Mouse (Mus musculus): ENCODE measurements around the gene Slc30a2.
"Not testable (repeated sequence)": the region's sequence is repeated elsewhere in the genome, so short reads cannot be mapped to it uniquely, and the experiment has no call there.

Slc30a2 gene

DNA sequence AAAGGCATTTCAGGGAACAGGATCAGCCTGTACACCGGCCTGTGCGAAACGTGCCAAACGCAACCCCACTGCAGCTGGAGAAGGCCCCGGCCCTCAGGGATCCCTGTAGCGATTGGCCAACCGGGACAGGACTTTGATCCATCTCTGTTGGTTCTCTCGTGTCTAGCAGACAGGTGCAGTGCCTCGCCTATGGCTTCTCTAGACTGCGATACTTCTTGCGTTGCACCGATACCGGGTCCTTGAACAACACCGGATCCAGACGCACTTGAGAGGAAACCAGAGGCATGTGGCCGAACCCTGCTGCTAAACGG, 14.4 kb downstream of the Slc30a2 start:
- DNase-seq (ENCODE audit: low read depth, low spot score) = no peak

DNA sequence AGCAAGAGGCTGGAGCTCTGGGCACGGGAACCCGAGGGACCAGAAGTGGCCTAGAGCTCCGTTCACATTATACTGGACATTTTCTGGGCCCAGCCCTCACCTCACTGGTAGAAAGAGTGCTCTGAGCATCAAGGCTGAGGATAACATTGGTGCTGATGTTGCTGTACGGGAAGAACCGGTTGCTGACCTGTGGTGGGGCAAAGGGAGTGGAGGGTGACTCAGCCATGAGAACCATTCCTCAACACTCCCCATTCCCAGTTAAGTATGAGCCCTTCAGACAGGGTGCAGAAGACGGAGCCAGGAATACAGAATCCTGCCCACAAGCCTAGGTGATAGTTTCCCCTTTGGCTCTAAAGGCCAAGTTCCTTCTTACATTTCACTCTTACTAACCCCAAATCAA, 16.7 kb downstream of the Slc30a2 start:
- DNase-seq (ENCODE audit: low read depth, low spot score) = no peak

GRCm38 (mm10) chr4:134361215-134361614, 18.2 kb downstream of the Slc30a2 start:
- DNase-seq (ENCODE audit: low read depth, low spot score) = no peak

DNA sequence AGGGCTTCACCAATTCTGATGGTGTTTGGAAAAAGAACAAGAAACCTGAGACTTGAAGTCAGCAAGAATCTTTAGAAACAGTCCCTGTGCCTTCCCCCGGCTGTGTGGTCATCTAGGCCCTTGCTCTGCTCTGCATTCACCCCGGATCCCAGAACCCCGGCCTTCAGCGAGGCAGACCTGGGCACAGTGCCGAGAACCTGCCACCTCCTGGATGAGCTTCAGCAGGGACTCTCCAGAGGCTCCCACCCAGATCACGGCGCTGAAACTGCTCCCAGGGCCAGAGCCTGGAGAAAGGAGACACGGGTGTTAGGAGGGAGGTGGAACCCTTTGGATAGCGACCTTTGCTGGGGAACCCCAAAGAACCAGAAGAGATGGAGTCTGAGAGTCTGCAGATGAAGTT, 19.1 kb downstream of the Slc30a2 start:
- DNase-seq (ENCODE audit: low read depth, low spot score) = no peak

DNA sequence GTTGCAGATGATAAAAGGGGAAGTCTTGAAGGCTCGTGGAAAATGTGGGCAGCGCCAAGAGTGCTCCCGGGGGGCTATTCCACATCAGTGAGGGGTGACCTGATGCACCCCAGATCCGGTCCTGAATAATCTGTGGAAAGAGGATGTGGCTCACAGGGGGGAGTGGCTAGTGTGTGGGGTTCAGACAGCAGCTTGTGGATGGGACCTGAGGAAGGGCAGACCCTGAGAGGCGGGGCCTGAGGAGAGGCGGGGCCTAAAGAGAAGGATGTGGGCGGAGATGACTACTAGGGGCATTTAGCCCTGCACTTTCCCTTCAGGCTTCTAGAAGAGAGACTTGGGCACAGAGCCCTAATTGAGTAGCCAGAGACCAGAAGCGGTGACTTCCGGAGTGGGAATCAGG, 19.6 kb downstream of the Slc30a2 start:
- DNase-seq (ENCODE audit: low read depth, low spot score) = peak; percentile 71

GRCm38 (mm10) chr4:134365280-134365679, 22.3 kb downstream of the Slc30a2 start:
- no peak for DNase-seq (ENCODE audit: low read depth, low spot score)

- no peak for DNase-seq (ENCODE audit: low read depth, low spot score)
These were observed 27.8 kb downstream of the Slc30a2 start for GRCm38 (mm10) chr4:134370649-134371221.

DNA sequence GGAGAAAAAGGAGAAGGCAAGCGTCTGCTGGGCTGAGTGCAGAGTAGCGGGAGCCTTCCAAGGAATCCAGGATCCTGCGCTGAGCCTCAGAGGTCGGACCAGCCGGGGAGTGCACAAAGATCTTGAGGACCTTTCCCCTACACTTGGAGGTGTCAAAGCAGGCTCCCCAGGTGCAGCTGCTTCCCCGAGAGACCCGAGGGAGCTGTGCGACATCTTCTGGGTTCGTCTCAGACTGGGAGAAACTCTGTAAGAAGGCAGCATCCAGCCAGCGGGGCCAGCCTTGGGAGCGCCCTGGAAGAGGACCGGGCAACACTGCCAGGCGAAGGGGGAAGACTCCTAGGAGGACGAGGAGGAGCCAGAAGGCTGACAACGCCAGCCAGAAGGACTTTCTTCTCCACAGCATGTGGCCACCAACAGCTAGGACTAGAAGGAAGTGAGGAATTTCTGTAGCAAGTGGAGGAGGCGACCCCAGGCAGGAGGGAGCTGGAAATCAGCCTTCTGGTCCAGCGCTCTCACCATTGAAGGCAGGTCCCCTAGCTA, 28.4 kb downstream of the Slc30a2 start:
- no peak for DNase-seq (ENCODE audit: low read depth, low spot score)

- peak; percentile 83 for DNase-seq (ENCODE audit: low read depth, low spot score)
These were observed 29.3 kb downstream of the Slc30a2 start for GRCm38 (mm10) chr4:134372294-134372747.

GRCm38 (mm10) chr4:134373295-134373694, 30.3 kb downstream of the Slc30a2 start:
- DNase-seq (ENCODE audit: low read depth, low spot score) = no peak

DNA sequence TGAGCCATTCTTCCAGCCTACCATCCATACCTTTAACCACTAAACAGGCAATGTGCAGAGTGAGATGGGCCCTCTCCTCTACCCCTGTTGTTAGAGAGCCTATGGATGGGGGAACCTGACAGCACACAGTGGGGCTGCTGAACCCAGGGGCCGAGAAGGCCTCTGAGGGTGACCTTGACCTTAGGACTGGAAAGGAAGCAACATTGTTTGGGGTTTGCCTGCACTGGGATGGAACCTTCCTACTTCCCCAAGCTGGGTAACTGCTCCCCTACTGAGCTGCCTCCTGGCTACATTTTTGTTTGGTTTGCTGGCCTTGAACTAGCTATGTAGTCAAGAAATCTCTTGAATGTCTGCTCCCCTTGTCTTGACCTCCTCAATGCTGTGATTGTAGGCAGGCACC, 31.3 kb downstream of the Slc30a2 start:
- DNase-seq (ENCODE audit: low read depth, low spot score) = peak; percentile 90

DNA sequence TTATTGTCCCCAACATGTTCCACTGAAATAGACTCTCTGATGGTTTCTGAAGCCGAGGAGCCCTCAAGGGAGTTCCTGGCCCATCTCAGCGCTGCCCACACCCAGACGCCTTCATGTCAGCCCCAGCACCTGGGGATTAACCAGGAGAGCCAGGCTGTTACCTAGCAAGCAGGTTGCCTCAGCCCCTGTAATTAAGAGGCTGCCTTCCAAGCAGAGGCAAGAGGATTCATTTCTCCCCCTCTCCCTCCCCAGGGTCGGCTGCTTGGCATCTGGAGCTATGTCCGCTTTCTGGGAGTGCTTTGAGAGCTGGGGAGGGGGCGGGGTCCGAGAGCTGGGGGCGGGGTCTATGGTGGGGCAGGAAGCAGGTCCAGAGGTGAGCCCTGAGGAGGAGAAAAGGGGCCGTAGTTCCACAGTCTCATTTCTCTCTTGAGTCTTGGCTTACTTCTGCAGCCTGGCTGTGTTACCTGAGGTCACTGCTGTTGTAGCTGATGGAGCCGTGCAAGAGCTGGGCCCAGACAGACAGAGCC, 35.2 kb downstream of the Slc30a2 start:
- peak; percentile 62 for DNase-seq (ENCODE audit: low read depth, low spot score)

- peak; percentile 79 for DNase-seq (ENCODE audit: low read depth, low spot score)
These were observed 36.5 kb downstream of the Slc30a2 start for GRCm38 (mm10) chr4:134379510-134379909.

- not testable (repeated sequence) for DNase-seq (ENCODE audit: low read depth, low spot score)
These were observed 40.8 kb downstream of the Slc30a2 start, which contains the start of gene Extl1 for GRCm38 (mm10) chr4:134383750-134384149. Gene Extl1, minus strand, starts transcription at chr4:134383850.

- DNase-seq (ENCODE audit: low read depth, low spot score) = no peak
These were observed 44.3 kb downstream of the Slc30a2 start for GRCm38 (mm10) chr4:134387268-134387667.

- DNase-seq (ENCODE audit: low read depth, low spot score) = peak; percentile 87
These were observed 45.4 kb downstream of the Slc30a2 start for GRCm38 (mm10) chr4:134388397-134388796.

- peak; percentile 83 for DNase-seq (ENCODE audit: low read depth, low spot score)
These were observed 48.7 kb downstream of the Slc30a2 start for GRCm38 (mm10) chr4:134391636-134392035.

DNA sequence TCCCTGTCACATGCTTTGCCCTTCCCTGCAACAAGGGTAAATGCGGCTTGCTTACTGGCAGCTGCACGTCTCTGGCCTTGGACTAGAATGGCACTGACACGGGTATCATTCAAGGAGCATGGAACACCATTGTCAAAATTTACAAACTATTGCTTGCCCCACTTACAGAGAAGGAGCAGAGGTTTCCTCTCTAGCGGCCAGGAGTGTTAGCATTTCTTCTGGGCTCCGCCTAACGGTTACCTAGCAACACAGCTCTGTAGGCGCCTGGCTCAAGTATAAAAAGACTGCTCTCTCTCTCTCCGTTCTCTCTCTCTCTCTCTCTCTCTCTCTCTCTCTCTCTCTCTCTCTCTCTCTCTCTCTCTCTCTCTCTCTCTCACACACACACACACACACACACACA, 49.6 kb downstream of the Slc30a2 start:
- peak; percentile 92 for DNase-seq (ENCODE audit: low read depth, low spot score)

GRCm38 (mm10) chr4:134393026-134393425, 50.0 kb downstream of the Slc30a2 start:
- DNase-seq (ENCODE audit: low read depth, low spot score) = peak; percentile 93

- DNase-seq (ENCODE audit: low read depth, low spot score) = no peak
These were observed 52.2 kb downstream of the Slc30a2 start for GRCm38 (mm10) chr4:134395142-134395541.

- peak; percentile 100 for DNase-seq (ENCODE audit: low read depth, low spot score)
These were observed 53.2 kb downstream of the Slc30a2 start, which contains the start of gene Pafah2 for GRCm38 (mm10) chr4:134395977-134396825. Gene Pafah2, plus strand, starts transcription at chr4:134396320.

DNA sequence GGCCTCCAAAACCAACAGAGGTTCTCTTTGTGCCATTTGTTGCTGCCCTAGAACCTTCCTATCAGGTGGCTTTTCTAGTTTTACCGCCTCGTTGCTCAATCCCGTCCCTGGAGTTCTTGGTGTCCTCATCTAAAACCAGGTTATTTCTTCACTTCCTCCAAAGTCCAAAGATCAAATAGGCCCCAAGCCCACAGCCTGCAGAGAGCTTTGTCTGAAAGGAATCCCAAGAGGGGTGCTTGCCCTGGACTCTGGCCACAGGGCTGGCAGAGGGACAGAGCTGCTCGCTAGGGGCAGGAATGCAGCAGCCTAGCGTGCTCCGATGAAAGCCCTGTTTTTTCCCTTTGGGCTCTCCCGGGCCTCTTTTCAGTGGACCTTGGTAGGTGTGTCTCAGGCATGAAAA, 54.1 kb downstream of the Slc30a2 start:
- no peak for DNase-seq (ENCODE audit: low read depth, low spot score)

- DNase-seq (ENCODE audit: low read depth, low spot score) = no peak
These were observed 54.8 kb downstream of the Slc30a2 start for GRCm38 (mm10) chr4:134397732-134398131.

All from R1 (cell line).